Mouse (Mus musculus): ENCODE results near the gene Fcgr2b.
"Not testable (repeated sequence)": the region's sequence is repeated elsewhere in the genome, so short reads cannot be mapped to it uniquely, and the experiment has no call there.

The Fcgr2b gene

GRCm38 (mm10) chr1:170975751-170976161 is 591 bp downstream of the Fcgr2b start:
- no peak for DNase-seq (ENCODE audit: low spot score in 2 of 2)

DNA sequence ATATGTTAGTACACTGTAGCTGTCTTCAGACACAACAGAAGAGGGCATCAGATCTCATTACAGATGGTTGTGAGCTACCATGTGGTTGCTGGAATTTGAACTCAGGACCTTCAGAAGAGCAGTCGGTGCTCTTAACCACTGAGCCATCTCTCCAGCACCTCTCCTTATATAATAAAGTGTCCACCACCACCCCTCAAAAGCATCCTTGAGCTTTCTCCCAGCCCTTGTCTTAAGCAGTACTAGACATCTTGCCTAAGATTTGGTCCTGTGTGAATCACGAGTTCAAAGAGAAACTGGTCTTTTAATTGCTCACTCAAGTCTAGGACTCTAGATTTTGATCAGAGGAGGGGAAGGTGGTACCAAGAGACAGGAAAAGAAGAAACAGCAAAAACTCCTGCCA is 997 bp downstream of the Fcgr2b start:
- DNase-seq (ENCODE audit: low spot score in 2 of 2) = not testable (repeated sequence)

DNA sequence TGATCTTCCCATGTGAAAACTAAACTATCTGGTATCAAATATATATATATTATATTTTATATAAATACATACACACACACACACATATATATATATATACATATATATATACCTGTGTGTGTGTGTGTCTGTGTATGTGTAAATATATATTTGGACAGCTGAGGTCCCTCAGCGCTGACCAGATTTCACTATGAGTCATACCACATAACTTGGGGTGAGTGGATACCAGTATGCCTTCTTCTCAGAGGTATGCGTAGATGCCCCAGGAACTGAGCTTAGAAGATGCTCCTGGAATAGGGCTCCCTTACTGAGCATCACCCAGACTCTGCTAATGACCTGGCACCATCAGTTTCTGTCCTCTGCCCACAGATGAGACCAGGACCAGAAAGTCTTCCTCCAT is 1.6 kb downstream of the Fcgr2b start:
- DNase-seq (ENCODE audit: low spot score in 2 of 2) = no peak

DNA sequence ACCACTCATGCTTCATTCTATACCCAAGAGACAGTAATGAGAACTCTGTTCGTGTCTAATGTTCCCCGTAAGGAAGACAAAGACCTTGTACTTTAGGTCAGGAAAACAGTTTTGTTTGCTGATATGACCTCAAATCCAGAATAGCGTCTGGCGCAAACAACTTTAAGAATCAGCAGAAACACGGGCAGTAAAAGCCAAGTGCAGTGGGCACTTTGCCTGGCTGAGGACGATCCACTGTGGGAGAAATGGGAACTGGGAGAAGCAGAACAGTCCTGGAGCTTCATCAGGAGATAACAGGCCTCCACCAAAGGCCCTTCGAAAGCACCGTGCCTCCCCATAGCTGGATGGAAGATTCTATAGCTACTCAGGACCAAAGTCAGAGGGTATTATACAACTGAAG is 2.2 kb downstream of the Fcgr2b start:
- DNase-seq (ENCODE audit: low spot score in 2 of 2) = no peak

GRCm38 (mm10) chr1:170972936-170973335 is 3.4 kb downstream of the Fcgr2b start:
- no peak for DNase-seq (ENCODE audit: low spot score in 2 of 2)

GRCm38 (mm10) chr1:170972494-170972893 is 3.9 kb downstream of the Fcgr2b start:
- no peak for DNase-seq (ENCODE audit: low spot score in 2 of 2)

- no peak for DNase-seq (ENCODE audit: low spot score in 2 of 2)
These were observed 7.8 kb downstream of the Fcgr2b start for GRCm38 (mm10) chr1:170968576-170968975.

DNA sequence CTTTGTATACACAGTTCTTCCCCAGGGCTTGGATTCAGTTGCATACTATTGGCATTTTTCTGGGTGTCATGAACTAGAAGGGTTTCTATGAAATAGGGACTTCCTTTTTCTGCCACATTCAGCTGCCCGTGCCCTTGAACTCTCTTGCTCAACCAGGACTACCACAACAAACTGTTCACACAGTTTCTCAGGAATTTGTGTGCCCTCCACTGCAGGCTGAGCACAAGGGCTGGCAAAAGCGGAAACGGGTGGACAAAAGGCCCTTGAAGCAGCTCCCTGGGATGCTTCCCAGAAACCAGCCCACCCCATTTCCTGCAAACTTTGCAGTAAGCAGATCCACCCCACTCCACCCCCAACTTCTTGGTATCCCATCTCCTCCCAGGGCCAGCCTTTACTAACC is 8.8 kb downstream of the Fcgr2b start:
- no peak for DNase-seq (ENCODE audit: low spot score in 2 of 2)

GRCm38 (mm10) chr1:170963087-170963486 is 13.3 kb downstream of the Fcgr2b start:
- DNase-seq (ENCODE audit: low spot score in 2 of 2) = no peak

GRCm38 (mm10) chr1:170962301-170962700 is 14.0 kb downstream of the Fcgr2b start:
- no peak for DNase-seq (ENCODE audit: low spot score in 2 of 2)

DNA sequence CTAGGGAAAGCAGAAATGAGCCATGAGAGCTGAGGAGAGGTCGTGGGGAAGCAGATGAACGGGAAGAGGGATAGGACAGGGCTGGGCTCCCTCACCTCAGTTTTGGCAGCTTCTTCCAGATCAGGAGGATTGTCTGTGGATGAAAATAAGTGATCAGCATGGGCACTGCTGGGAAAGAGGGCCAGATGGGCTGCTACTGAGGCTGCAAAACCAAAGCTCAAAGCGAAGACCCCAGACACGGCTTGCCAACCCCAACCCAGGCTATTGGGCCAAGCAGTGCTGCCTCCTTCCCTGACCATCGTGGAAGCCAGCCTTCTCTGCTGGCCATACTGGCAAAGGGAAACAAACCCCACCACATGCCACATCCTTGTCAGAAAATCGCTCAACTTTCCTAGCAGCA is 15.2 kb downstream of the Fcgr2b start:
- no peak for DNase-seq (ENCODE audit: low spot score in 2 of 2)

DNA sequence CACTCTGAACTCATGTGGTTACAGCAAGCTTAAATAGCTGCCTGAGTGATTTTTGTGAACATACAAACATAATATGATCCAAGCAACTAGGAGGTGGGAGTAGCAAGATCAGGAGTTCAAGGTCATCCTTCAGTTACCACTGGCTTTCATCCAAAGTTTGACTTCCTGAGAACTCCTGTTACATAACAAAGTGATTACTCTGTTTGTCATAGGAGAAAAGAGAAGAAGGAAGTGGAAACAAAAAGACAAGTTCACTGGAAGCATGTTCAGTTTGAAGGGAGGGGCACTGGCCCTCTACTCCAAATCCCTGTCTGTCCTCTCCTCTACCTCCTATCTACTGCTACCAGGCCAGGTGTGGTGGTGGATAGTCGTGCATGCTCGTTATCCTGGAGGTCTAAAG is 16.6 kb downstream of the Fcgr2b start:
- no peak for DNase-seq (ENCODE audit: low spot score in 2 of 2)

DNA sequence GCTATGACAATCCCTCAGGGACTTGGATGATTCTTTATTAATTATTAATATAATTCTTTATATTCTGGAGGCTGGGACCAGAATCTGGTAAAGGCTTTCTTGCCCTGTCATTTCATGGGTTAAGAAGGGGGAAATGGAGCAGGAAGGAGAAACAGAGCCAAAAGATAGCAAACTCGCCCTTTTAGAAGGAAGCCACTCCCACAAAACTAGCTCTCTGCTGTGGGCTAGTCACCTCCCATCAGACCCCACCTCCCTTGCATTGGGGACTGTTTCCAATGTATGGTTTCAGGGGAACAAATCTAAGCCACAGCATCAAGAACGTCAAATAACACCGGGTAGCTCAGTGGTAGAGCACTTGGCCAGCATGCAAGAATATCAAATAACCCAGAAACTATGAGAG is 18.1 kb downstream of the Fcgr2b start:
- no peak for DNase-seq (ENCODE audit: low spot score in 2 of 2)

- no peak for DNase-seq (ENCODE audit: low spot score in 2 of 2)
These were observed 23.2 kb downstream of the Fcgr2b start for GRCm38 (mm10) chr1:170953192-170953591.

DNA sequence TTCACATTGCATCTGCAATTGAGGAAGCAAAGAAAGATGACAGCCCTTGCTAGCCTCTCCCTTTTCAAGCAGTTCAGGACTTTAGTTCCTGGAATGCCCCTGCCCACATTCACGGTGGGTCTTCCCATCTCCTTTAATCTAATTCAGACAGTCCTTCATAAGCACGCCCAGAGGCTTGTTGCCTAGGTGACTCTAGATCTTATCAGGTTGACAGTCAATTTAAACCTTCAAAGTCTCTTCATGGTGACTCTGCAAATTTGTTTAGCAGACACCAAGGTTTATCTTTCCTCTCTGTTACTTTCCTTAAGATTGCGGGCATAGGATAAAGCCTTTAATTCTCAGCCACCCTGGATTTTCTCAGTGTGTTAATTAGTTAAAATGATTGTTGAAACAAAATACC is 25.6 kb downstream of the Fcgr2b start:
- no peak for DNase-seq (ENCODE audit: low spot score in 2 of 2)

- not testable (repeated sequence) for DNase-seq (ENCODE audit: low spot score in 2 of 2)
These were observed 31.4 kb downstream of the Fcgr2b start for GRCm38 (mm10) chr1:170944908-170945307.

- not testable (repeated sequence) for DNase-seq (ENCODE audit: low spot score in 2 of 2)
These were observed 32.2 kb downstream of the Fcgr2b start for GRCm38 (mm10) chr1:170944151-170944550.

DNA sequence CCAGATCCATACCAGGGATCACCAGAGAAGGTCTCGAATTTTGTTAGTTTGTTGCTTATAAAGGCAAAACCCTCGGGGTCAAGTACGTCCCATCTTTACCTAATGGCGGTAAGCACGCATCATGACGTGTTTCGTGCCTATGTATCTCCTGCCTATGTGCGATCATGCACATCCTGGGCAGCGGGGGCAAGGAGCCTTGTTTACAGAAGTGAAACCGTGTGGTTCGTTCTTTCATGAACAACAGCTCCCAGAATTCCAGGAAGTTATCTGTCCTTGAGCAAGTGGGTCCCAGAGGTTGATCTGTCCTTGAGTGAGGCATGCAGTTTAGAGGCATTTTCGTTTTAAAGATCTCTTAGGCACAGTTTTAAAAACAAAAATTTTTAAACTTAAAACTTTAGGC is 37.1 kb downstream of the Fcgr2b start:
- no peak for DNase-seq (ENCODE audit: low spot score in 2 of 2)

DNA sequence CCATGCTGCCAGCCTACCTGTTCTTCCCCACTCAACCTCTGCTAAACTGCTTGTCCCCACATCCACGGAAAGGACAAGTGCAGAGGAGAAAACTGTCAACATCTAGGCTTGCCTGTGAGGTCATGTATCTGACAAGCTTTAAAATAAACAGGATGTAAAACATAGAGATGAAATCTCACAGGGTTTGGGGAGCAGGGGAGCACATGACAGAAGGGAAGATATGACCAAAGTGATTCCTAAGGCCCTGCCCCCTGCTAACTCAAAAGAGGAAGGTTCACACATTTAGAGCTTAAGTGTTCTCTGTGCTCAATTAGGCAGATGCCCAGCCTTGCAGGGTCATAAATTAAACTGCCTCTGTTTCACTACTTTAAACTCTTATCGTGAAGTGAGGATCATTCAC is 42.0 kb downstream of the Fcgr2b start:
- DNase-seq (ENCODE audit: low spot score in 2 of 2) = no peak

DNA sequence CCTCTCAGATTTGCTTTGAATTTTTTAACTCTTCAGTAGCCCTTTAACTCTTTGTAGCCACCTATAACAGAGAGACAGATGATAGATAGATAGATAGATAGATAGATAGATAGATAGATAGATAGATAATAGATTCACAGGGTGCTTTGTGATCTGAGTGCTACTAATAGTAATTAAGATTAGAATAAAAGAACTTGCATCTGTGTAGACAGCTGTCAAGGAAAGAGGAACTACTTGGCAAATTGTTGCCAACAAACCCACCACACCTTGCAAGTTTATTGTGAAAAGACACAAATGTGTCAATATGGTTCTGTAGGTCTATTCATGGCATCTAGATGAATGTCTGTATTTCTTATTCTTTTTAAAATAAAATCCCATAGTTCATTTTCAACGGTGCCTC is 42.4 kb downstream of the Fcgr2b start:
- DNase-seq (ENCODE audit: low spot score in 2 of 2) = no peak

- DNase-seq (ENCODE audit: low spot score in 2 of 2) = no peak
These were observed 42.9 kb downstream of the Fcgr2b start for GRCm38 (mm10) chr1:170933386-170933920.

DNA sequence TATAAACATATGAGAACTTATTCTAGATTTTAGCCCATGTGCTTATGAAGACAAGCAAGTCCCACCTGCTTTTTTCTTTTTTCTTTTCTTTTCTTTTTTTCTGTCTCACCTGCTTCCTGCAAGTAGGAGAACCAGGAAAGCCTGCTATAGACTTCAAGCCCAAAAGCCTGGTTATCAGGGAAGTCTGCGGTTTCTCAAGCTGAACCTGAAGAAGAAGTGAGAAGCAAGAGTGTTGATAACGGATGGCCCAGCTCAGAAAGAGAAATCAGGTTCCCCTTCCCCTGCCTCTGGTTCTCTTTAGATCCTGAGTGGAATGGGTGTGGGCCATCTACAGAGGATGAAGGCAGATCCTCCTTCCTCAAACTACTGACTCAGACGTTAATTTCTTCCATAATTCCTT is 44.3 kb downstream of the Fcgr2b start:
- DNase-seq (ENCODE audit: low spot score in 2 of 2) = no peak

DNA sequence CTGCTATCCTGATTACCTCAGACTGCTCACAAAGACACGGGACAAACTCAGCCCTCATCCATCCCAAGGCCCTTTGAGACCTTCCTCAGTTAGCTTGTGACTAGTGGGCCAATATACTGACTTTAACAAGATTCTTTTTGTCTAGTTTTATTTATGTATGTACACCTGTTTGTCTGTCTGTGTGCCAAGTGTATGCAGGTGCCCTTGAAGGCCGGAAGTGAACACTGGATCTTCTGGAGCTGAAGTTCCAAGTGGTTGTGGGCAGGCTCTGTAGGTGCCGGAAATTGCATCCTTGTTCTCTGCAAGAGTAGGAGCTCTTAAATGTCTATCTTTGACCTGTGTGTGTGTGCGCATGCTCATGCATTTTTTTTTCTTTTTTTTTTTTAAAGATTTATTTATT is 47.1 kb downstream of the Fcgr2b start:
- no peak for DNase-seq (ENCODE audit: low spot score in 2 of 2)

- no peak for DNase-seq (ENCODE audit: low spot score in 2 of 2)
These were observed 47.9 kb downstream of the Fcgr2b start for GRCm38 (mm10) chr1:170928467-170928866.

- no peak for DNase-seq (ENCODE audit: low spot score in 2 of 2)
These were observed 49.0 kb downstream of the Fcgr2b start, which contains the start of gene Fcrla for GRCm38 (mm10) chr1:170927378-170927777. TSS of gene Fcrla (minus strand) at chr1:170927583.

All from urinary bladder, adult 18-20 months (tissue).